In the genomic region with DNA sequence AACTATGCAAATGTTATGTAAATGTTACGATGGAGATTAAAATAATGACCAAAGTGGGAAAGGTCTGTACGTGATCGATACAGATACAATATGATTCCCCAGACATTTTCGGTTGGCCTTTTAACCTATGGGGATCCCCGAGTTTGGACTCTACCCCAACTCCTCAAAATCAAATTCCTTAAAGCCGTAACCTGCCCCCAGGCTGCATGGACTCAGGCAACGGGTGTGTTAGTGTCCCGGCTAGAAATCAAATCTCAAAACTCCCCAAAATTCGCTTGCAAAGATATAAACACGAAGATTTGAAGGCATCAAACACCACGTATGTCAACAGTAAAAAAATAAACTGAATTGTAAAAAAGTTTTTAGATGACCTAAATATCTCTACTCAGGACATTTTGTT, we compare ENCODE assay signal across 8 mouse cellular contexts. TPM values are rescaled to one million over a fixed set of nuclear protein-coding genes. Genes with fewer than 3 reads are reported as not detected.
DNase-seq lines count a peak whose midpoint lies in the region; ATAC-seq and TF ChIP-seq lines count a peak whose summit lies in the region.

No protein-coding gene starts in this region.

- peak overlapping the region; percentile 68 for H3K4me2 ChIP-seq in kidney, embryonic 16.5 days (replicated peaks; ENCODE audit: low read depth, low read length)
- H3K4me2 ChIP-seq in hindbrain, embryonic 15.5 days, result peak overlapping the region; percentile 87
- peak overlapping the region; percentile 82 for H3K4me2 ChIP-seq in midbrain, embryonic 15.5 days

- peak overlapping the region; percentile 100 for H3K4me3 ChIP-seq in kidney, embryonic 16.5 days (ENCODE audit: low read length)
- H3K4me3 ChIP-seq in cortical plate, adult 2 months (ENCODE audit: insufficient read depth, low read length), result peak overlapping the region; percentile 100
- peak overlapping the region; percentile 100 for H3K4me3 ChIP-seq in hindbrain, embryonic 15.5 days
- peak overlapping the region; percentile 71 for H3K4me3 ChIP-seq in midbrain, embryonic 15.5 days

- no peak for ATAC-seq in kidney, embryonic 16.5 days (ENCODE audit: low FRiP score, low TSS enrichment)
- ATAC-seq in hindbrain, embryonic 15.5 days (ENCODE audit: low FRiP score, low read depth), result no peak
- ATAC-seq in midbrain, embryonic 15.5 days (replicated peaks), result no peak

- peak overlapping the region; percentile 97 for H3K27ac ChIP-seq in kidney, embryonic 16.5 days (ENCODE audit: low read length)
- peak overlapping the region; percentile 84; the same call in 1 of the 2 replicates for H3K27ac ChIP-seq in cortical plate, adult 2 months (ENCODE audit: insufficient read depth, low read length)
- H3K27ac ChIP-seq in hindbrain, embryonic 15.5 days (replicated peaks), result peak overlapping the region; percentile 94; the same call in 1 of the 2 replicates
- no peak overlapping the region for H3K27ac ChIP-seq in midbrain, embryonic 15.5 days

- TF ChIP-seq POLR2A in cortical plate, adult 2 months (IDR thresholded peaks at IDR 0.05; ENCODE audit: extremely low read depth, insufficient read depth, low read length), result no peak

- peaks cover 9% of the 10 kb centered on the region for H3K4me1 ChIP-seq in kidney, embryonic 16.5 days (ENCODE audit: insufficient read depth, low read length)
- no peaks in the 10 kb centered on the region; the same call in 1 of the 2 replicates for H3K4me1 ChIP-seq in cortical plate, adult 2 months (ENCODE audit: control insufficient read depth, insufficient read depth, low read length)
- peaks cover 30% of the 10 kb centered on the region for H3K4me1 ChIP-seq in hindbrain, embryonic 15.5 days (replicated peaks)
- H3K4me1 ChIP-seq in midbrain, embryonic 15.5 days, result peaks cover 19% of the 10 kb centered on the region

- 33% methylated on average over 11 of the region's 11 CpGs for WGBS in kidney, embryonic 16.5 days
- 42% methylated on average over 11 of the region's 11 CpGs for WGBS in hindbrain, embryonic 15.5 days
- 41% methylated on average over 11 of the region's 11 CpGs for WGBS in midbrain, embryonic 15.5 days

- no peak for DNase-seq in kidney, adult 8-10 months
- no peak for DNase-seq in adrenal gland, postnatal 14 days
- DNase-seq in layer of hippocampus, postnatal 10 days (ENCODE audit: low spot score in 2 of 2), result no peak
- DNase-seq in layer of hippocampus, adult 8-10 months (ENCODE audit: low spot score in 2 of 2), result no peak

- peak overlapping the region; percentile 98 for H3K9ac ChIP-seq in kidney, embryonic 16.5 days (replicated peaks; ENCODE audit: low read length)
- H3K9ac ChIP-seq in hindbrain, embryonic 15.5 days, result peak overlapping the region; percentile 97
- H3K9ac ChIP-seq in midbrain, embryonic 15.5 days, result peak overlapping the region; percentile 85

- H3K36me3 ChIP-seq in kidney, embryonic 16.5 days (ENCODE audit: insufficient read depth, low read length), result peaks cover 28% of the 10 kb centered on the region
- peaks cover 39% of the 10 kb centered on the region for H3K36me3 ChIP-seq in hindbrain, embryonic 15.5 days
- peaks cover 32% of the 10 kb centered on the region for H3K36me3 ChIP-seq in midbrain, embryonic 15.5 days (replicated peaks)

- no peaks in the 10 kb centered on the region for H3K9me3 ChIP-seq in kidney, embryonic 16.5 days (ENCODE audit: low read length)
- no peaks in the 10 kb centered on the region for H3K9me3 ChIP-seq in hindbrain, embryonic 15.5 days
- no peaks in the 10 kb centered on the region for H3K9me3 ChIP-seq in midbrain, embryonic 15.5 days

- TF ChIP-seq CTCF in cortical plate, adult 2 months (IDR thresholded peaks at IDR 0.05; ENCODE audit: extremely low read depth, insufficient read depth, low read length), result no peak

- H3K27me3 ChIP-seq in kidney, embryonic 16.5 days (ENCODE audit: insufficient read depth, low read length), result no peaks in the 10 kb centered on the region
- H3K27me3 ChIP-seq in hindbrain, embryonic 15.5 days, result no peaks in the 10 kb centered on the region
- no peaks in the 10 kb centered on the region for H3K27me3 ChIP-seq in midbrain, embryonic 15.5 days (replicated peaks)

RNA-seq across cellular contexts. Expression of a gene that starts 1.0 kb away (rescaled TPM):
- 4.9 and 5.3 TPM in 2 replicates for polyA plus RNA-seq in kidney, embryonic 16.5 days (2015; fragmentation: Nextera tagmentation; extraction: Ambion mirVana)
- polyA plus RNA-seq in cortical plate, adult 2 months (2012; rRNA removed), result 4.4 and 4.9 TPM in 2 replicates
- polyA plus RNA-seq in hindbrain, embryonic 15.5 days (2015; fragmentation: Nextera tagmentation; extraction: Ambion mirVana), result 5.1 and 6.5 TPM in 2 replicates
- 4.7 and 5.6 TPM in 2 replicates for polyA plus RNA-seq in midbrain, embryonic 15.5 days (2015; fragmentation: Nextera tagmentation; extraction: Ambion mirVana)
- 1.6 and 1.9 TPM in 2 replicates for total RNA-seq in adrenal gland, postnatal 14 days (2021)
- total RNA-seq in layer of hippocampus, postnatal 10 days (2021), result 1 to 10 TPM; 1.9 to 3.1 TPM
- 1 to 10 TPM; 2.7 to 6.2 (median 5.7) TPM for total RNA-seq in layer of hippocampus, adult 8-10 months (2022)

RNA-seq across cellular contexts. Expression of a gene that starts 1.1 kb away (rescaled TPM):
- polyA plus RNA-seq in kidney, embryonic 16.5 days (2015; fragmentation: Nextera tagmentation; extraction: Ambion mirVana), result 17.0 and 17.9 TPM in 2 replicates
- polyA plus RNA-seq in cortical plate, adult 2 months (2012; rRNA removed), result 14.1 and 14.7 TPM in 2 replicates
- polyA plus RNA-seq in hindbrain, embryonic 15.5 days (2015; fragmentation: Nextera tagmentation; extraction: Ambion mirVana), result 17.9 and 18.4 TPM in 2 replicates
- polyA plus RNA-seq in midbrain, embryonic 15.5 days (2015; fragmentation: Nextera tagmentation; extraction: Ambion mirVana), result 20.0 and 20.3 TPM in 2 replicates
- total RNA-seq in adrenal gland, postnatal 14 days (2021), result 24.3 and 25.3 TPM in 2 replicates
- 10 to 100 TPM; 24.4 to 26.4 TPM for total RNA-seq in layer of hippocampus, postnatal 10 days (2021)
- total RNA-seq in layer of hippocampus, adult 8-10 months (2022), result 10 to 100 TPM; 17.0 to 23.7 (median 19.5) TPM

RNA-seq across cellular contexts. Expression of a gene that starts 12.5 kb away (rescaled TPM):
- polyA plus RNA-seq in kidney, embryonic 16.5 days (2015; fragmentation: Nextera tagmentation; extraction: Ambion mirVana), result 232 and 245 TPM in 2 replicates
- 465 and 504 TPM in 2 replicates for polyA plus RNA-seq in cortical plate, adult 2 months (2012; rRNA removed)
- polyA plus RNA-seq in hindbrain, embryonic 15.5 days (2015; fragmentation: Nextera tagmentation; extraction: Ambion mirVana), result 341 and 392 TPM in 2 replicates
- polyA plus RNA-seq in midbrain, embryonic 15.5 days (2015; fragmentation: Nextera tagmentation; extraction: Ambion mirVana), result 322 and 333 TPM in 2 replicates
- 171 and 184 TPM in 2 replicates for total RNA-seq in adrenal gland, postnatal 14 days (2021)
- 100 to 1,000 TPM; 217 to 234 TPM for total RNA-seq in layer of hippocampus, postnatal 10 days (2021)
- total RNA-seq in layer of hippocampus, adult 8-10 months (2022), result 100 to 1,000 TPM; 182 to 219 (median 194) TPM

RNA-seq across cellular contexts. Expression of a gene that starts 12.5 kb away (rescaled TPM):
- polyA plus RNA-seq in kidney, embryonic 16.5 days (2015; fragmentation: Nextera tagmentation; extraction: Ambion mirVana), result 417 and 453 TPM in 2 replicates
- polyA plus RNA-seq in cortical plate, adult 2 months (2012; rRNA removed), result 139 and 145 TPM in 2 replicates
- 263 and 265 TPM in 2 replicates for polyA plus RNA-seq in hindbrain, embryonic 15.5 days (2015; fragmentation: Nextera tagmentation; extraction: Ambion mirVana)
- 232 and 244 TPM in 2 replicates for polyA plus RNA-seq in midbrain, embryonic 15.5 days (2015; fragmentation: Nextera tagmentation; extraction: Ambion mirVana)
- 554 and 565 TPM in 2 replicates for total RNA-seq in adrenal gland, postnatal 14 days (2021)
- 100 to 1,000 TPM; 140 to 155 TPM for total RNA-seq in layer of hippocampus, postnatal 10 days (2021)
- total RNA-seq in layer of hippocampus, adult 8-10 months (2022), result 100 to 1,000 TPM; 108 to 126 (median 114) TPM

RNA-seq across cellular contexts. Expression of a gene that starts 43.4 kb away (rescaled TPM):
- 64.0 and 67.9 TPM in 2 replicates for polyA plus RNA-seq in kidney, embryonic 16.5 days (2015; fragmentation: Nextera tagmentation; extraction: Ambion mirVana)
- polyA plus RNA-seq in cortical plate, adult 2 months (2012; rRNA removed), result 49.4 and 49.8 TPM in 2 replicates
- polyA plus RNA-seq in hindbrain, embryonic 15.5 days (2015; fragmentation: Nextera tagmentation; extraction: Ambion mirVana), result 51.7 and 52.4 TPM in 2 replicates
- polyA plus RNA-seq in midbrain, embryonic 15.5 days (2015; fragmentation: Nextera tagmentation; extraction: Ambion mirVana), result 43.9 and 51.9 TPM in 2 replicates
- total RNA-seq in adrenal gland, postnatal 14 days (2021), result 252 and 279 TPM in 2 replicates
- 100 to 1,000 TPM; 128 to 140 TPM for total RNA-seq in layer of hippocampus, postnatal 10 days (2021)
- 100 to 1,000 TPM; 117 to 138 (median 125) TPM for total RNA-seq in layer of hippocampus, adult 8-10 months (2022)
